Mouse (Mus musculus) inflammation-experienced regulatory T-cells (primary cell): Measurements from ENCODE around the gene Kcnk10. TPM values are rescaled to one million over a fixed set of nuclear protein-coding genes. Genes with fewer than 3 reads are reported as not detected.

ENCODE experiments used
- polyA plus RNA-seq, 2 experiments: library from polyadenylated mRNA; unstranded; fragments of 100-300 nt; shearing (Covaris generic); gene quantifications; one replicate each; pipeline ENCODE4 v1.2.1; 2017

Gene Kcnk10
- polyA plus RNA-seq = 1 to 10 TPM in 1 of 2 experiments, under 1 TPM in 1; 0.40 to 2.0 TPM

GRCm38 (mm10) chr12:98577861-98578360 is at the start of gene Kcnk10:
TSS of gene Kcnk10 (minus strand) at chr12:98578310.

GRCm38 (mm10) chr12:98627392-98628259 is 49.5 kb upstream of the Kcnk10 start, which contains the start of gene Spata7:
TSS of gene Spata7 (plus strand) at chr12:98628157.

Other genes starting within 250 kb of the Kcnk10 start
- 1 to 10 TPM; 1.1 to 5.3 TPM for gene Spata7, start 49.8 kb upstream of the Kcnk10 start, polyA plus RNA-seq
- gene Ptpn21, start 159.1 kb upstream of the Kcnk10 start, polyA plus RNA-seq = 1 to 10 TPM; 1.9 to 5.0 TPM
- 100 to 1,000 TPM; 131 to 139 TPM for gene Zc3h14, start 168.7 kb upstream of the Kcnk10 start, polyA plus RNA-seq